Mouse (Mus musculus): ENCODE results near the gene Car14.

Gene Car14

GRCm38 (mm10) chr3:95851317-95851716 is 53.2 kb downstream of the Car14 start:
- in situ Hi-C loops (cut with MboI): no loop called here

DNA sequence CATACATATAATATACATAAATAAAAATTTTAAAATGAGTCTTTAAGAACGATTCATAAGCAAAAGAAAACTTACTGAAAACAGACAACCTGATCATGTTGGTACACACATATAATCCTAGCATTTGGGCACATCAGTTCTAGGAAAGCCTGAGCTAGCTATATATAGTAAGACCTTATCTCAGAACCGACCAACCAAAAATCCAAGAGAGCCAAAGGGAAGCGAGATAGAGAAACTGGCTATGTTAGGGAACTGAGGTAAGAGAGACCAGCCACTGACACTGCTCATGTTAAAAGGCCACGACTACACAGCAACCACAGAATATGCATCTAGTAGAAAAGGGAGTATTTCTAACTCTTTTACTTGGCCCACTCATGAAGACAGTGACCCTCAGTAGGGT is 53.9 kb downstream of the Car14 start:
- in situ Hi-C loops (cut with MboI): no loop called here
